Mouse (Mus musculus): Measurements from ENCODE around the gene Phlda1.
"Not testable (repeated sequence)": the region's sequence is repeated elsewhere in the genome, so short reads cannot be mapped to it uniquely, and the experiment has no call there.

The Phlda1 gene

GRCm38 (mm10) chr10:111506101-111506925 lies at the start of gene Phlda1:
TSS of gene Phlda1 (plus strand) at chr10:111506286.
- DNase-seq = peak; percentile 94

GRCm38 (mm10) chr10:111458088-111458487 lies 48.0 kb upstream of the Phlda1 start:
- DNase-seq = no peak

DNA sequence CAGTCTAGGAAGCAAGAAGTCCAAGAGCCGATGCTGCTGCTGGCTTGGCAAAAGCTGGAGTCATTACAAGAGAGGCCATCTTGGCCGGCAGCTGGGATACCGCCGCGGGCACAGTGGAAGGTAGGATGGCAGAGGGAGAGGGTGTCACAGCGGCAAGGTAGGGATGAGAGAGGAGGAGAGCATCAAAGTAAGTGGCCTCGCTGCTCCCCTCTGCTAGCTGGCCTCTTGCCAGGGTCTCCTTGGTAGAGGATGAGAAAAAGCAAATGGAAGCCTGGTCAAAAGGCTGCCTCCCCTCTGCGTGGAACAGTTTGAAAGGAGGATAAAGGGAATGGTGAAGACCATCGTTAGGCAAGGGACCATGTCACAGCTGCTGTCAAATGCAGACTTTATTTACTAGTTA lies 47.0 kb upstream of the Phlda1 start:
- peak; percentile 27 for DNase-seq

DNA sequence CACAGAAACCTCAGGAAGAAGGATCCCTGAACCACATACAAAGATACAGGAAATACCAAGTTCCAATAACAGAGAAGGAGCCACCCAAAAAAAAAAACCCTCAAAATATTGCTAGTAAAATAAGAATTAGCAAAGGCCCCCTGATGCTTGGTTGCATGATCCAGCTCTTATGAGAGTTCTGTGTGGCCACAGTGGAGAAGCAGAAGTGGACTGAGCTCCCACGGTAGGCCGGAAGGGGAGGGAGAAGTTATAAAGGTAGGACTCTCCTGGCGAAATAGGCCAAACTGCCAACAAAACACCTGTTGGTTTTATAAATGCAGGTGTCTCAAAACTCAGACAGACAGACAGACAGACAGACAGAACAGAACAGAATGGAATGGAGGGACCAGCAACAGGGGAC lies 46.2 kb upstream of the Phlda1 start:
- DNase-seq = no peak

- peak; percentile 84 for DNase-seq
Observed at GRCm38 (mm10) chr10:111460381-111460780, 45.7 kb upstream of the Phlda1 start.

DNA sequence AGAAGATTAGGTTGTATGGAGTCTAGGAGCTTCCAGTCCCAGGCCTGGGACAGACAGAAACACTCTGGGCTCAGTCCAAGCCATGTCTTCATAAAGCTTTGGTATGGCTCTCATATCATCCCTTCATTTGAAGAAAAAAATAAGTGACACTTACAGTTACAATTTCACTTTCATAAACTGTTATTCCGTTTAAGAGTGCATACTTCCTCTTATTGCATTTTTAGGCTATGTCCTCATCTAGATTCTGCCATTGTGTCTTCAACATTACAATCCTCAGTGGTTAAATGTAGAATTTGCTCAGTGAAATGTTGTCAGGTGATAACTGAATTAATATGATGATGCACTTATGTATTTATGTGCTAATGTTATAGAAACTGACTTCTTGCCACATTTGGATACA lies 41.3 kb upstream of the Phlda1 start:
- no peak for DNase-seq

- DNase-seq = no peak
Observed at GRCm38 (mm10) chr10:111465409-111465808, 40.7 kb upstream of the Phlda1 start.

- no peak for DNase-seq
Observed at GRCm38 (mm10) chr10:111471166-111471565, 34.9 kb upstream of the Phlda1 start.

DNA sequence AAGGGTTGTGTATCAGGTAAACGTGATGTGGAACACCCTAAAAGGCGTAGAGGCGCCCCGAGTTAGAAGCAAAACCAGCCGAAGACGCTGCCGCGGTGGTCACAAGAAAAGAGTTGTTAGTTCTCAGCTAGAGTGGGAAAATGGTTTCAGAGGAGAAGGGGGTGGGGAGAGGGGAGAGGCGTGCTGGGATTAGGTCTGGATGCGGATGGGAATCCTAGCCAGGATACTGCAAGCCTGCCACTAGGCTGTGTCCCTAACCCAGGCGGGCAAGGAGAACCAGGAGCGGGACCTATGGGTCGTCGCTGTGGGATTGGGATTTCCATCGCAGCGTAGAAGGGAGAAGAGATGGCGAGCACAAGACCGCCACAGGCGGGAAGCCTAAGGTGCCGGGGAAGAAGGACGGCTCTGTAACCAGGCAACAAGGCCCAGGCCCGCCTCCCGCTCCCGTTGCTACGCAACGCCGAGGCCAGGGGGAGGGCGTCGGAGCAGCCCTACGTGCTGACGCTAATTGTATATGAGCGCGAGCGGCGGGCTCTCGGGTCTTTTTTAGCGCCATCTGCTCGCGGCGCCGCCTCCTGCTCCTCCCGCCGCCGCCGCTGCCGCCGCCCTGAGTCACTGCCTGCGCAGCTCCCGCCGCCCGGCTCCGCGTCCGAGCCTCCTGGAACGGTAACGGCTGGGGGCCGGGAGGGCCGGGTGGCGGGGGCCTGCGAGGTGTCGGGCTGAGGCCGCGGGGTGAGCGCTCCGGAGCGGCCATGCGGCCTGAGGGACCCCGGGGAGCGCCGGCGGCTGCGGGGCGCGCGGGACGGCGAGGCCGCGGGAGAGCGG lies 33.2 kb upstream of the Phlda1 start, which contains the start of gene Nap1l1:
Gene Nap1l1, plus strand, starts transcription at position 538 of the 825 bp plus-strand sequence.
- DNase-seq = peak; percentile 99

- peak; percentile 72 for DNase-seq
Observed at GRCm38 (mm10) chr10:111473511-111474371, 32.3 kb upstream of the Phlda1 start.

- DNase-seq = peak; percentile 85
Observed at GRCm38 (mm10) chr10:111476301-111476700, 29.8 kb upstream of the Phlda1 start.

DNA sequence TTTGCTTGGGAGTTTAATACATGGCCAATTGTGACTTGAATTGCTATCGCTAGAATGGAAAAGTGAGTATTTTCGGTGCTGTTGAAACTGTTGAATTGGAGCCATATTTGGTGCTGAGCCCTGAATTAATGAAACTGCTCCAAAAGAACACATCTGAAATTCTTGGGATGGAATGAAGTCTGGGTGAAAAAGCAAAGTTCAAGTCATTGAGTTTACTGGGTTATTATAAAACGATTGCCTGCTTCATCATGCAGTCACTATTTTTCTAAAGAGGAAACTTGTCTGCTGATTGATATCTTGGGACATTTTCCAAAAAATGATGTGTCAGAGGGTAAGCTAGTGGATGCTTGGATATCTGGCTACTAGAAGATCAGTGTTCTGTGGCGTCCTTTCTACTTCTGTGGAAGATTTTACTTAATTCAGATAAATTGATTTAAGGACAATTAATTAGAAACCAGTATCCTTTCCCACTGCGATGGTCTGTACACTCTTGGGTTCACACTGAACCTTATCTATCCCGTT lies 29.0 kb upstream of the Phlda1 start:
- no peak for DNase-seq

GRCm38 (mm10) chr10:111479599-111479998 lies 26.5 kb upstream of the Phlda1 start:
- DNase-seq = no peak

DNA sequence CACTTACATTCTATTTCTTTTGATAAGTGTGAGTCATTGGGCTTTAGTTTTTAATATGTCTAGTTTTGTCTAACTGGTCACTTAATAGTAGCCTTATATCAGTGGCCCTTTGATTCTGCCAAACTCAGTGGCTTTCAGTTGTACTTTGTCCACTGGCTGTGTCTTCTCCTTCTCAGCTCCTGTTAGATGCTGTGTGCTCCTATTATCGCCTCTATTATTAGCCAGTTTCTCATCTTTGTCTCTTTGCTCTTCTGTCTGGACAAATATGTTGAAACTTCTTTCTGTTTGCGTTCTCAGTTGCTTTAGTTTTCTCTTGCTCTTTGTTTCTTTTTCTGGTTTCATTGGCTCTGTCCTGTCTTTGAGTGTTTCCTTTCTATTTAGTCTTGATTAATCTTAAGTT lies 23.4 kb upstream of the Phlda1 start:
- no peak for DNase-seq

GRCm38 (mm10) chr10:111484079-111484478 lies 22.0 kb upstream of the Phlda1 start:
- no peak for DNase-seq

DNA sequence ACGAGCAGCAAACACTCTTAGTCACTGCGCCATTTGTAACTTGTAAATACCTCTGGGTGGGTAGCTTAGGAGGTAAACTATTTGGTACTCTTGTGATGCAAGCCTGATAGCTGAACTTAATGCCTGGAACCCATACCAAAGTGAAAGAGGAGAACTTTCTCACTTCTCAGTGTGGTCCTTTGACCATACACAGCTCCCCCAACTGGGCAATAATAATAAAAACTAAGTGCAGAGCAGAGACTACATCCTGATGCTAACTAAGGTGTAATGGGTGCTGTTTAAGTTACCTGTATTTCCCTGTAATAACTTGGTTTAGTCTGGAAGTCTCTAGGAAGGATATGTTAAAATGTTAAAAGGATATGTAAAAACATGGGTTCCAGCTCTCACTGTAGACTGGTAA lies 17.3 kb upstream of the Phlda1 start:
- DNase-seq = no peak

DNA sequence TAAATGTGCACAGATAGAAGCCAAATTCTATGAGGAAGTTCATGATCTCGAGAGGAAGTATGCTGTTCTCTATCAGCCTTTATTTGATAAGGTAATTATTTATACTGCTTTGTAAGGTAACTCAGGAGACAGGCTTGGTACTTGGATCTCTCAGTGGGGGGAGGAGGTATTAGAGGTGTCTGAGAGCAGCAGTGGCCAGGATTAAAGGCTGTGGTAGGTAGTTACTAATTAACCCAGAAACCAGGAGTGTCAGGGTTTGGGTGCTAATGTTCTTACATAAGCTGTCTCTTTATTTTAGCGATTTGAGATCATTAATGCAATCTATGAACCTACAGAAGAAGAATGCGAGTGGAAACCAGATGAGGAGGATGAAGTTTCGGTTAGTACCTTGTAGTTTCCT lies 16.0 kb upstream of the Phlda1 start:
- not testable (repeated sequence) for DNase-seq

DNA sequence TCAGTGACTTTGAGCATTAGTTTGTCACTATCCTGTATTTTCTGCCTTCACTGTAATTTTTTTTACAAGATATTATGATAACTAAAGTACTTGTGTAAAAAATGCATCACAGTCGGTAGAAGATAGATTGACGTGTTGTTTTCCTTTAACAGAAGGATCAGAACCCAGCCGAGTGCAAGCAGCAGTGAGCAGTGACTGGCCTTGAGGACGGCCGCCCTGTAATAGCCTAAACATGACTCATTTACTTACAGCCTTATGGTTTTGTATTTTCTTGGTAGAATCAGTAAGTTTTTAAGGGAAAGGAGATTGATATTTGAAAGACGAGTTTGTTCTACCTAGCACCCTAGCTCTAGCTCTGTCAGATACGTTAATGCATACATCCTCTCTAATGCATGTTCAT lies 10.2 kb upstream of the Phlda1 start:
- no peak for DNase-seq

- DNase-seq = no peak
Observed at GRCm38 (mm10) chr10:111499892-111500291, 6.2 kb upstream of the Phlda1 start.

- DNase-seq = peak; percentile 81
Observed at GRCm38 (mm10) chr10:111503071-111503470, 3.0 kb upstream of the Phlda1 start.

DNA sequence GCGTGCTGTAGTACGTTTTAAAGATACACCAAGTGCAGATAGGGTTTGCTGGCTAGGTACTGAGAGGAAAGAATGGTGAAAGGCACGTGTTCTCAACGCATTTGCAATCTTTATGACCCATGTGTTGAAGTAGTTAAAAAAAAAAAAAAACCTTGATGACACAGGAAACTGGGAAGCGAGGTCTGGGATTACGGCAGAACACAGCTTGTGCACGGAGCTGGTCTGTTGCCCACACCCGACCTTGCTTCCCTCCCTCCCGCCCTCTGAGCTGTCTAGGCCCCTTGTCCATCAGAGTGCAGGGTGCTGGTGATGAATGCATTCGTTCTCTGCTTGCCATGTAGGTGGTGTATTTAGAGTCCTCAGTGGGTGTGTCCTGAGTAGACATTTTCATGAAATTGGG lies 2.4 kb upstream of the Phlda1 start:
- no peak for DNase-seq

- no peak for DNase-seq
Observed at GRCm38 (mm10) chr10:111504606-111505005, 1.5 kb upstream of the Phlda1 start.

DNA sequence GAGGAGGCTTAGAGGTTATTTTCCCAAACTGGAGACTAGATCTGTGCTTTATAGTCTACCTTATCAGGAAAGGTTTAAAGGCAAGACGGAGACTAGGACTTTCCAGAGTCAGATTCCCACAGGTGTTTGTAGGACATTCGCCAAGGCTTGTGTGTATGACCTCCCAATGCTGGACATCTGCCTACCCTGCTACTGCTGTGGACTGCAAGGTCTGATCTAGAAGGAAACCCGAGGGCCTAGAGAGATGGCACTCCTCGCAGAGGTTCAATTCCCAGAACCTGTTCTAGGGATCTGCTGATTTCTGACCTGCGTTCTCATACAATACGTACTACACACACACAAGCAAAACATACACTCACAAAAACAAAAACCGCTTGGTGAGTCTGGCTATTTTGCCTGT lies 680 bp upstream of the Phlda1 start:
- DNase-seq = no peak

All from retina, postnatal 1 day (tissue).